11 mouse cellular contexts compared by ENCODE assay signal in the genomic region with DNA sequence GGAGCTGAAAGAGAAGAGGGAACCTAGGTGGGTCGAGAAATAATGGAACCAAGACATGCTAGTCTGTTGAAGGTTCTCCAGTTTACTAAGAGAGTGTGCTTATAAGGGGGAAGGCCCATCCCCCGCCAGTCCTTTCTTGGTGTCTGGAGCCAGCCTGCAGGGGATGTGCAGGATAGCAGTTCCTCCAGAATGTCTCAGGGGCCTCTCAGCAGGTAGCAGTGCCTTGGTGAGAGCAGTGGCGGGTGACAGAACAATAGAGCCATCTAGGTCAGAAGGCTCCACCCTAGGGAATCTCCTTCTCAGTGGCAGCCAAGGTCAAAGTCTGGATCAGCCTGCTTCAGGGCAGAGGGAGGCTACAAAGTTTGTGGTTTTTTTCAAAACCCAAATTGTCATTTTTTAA. TPM values are rescaled to one million over a fixed set of nuclear protein-coding genes. Genes with fewer than 3 reads are reported as not detected.
DNase-seq lines count a peak whose midpoint lies in the region; ATAC-seq and TF ChIP-seq lines count a peak whose summit lies in the region.
"Had no signal": no experiment of that assay in that cellular context is flagged by ENCODE, and none has a peak within 500 bp of the region (broad histone marks: within the 10 kb centered on the region; RNA-seq: fewer than 3 reads in every experiment).

No protein-coding gene starts in this region.

- no peaks in the 10 kb centered on the region; the same call in 1 of the 2 replicates for H3K9me3 ChIP-seq in forebrain, embryonic 10.5 days
- H3K9me3 ChIP-seq in forebrain, embryonic 13.5 days (replicated peaks) = no peaks in the 10 kb centered on the region; the same call in 1 of the 2 replicates
- H3K9me3 ChIP-seq: liver, embryonic 15.5 days; midbrain, embryonic 12.5 days; neural tube, embryonic 15.5 days had no signal

- peaks cover 9% of the 10 kb centered on the region for H3K4me1 ChIP-seq in forebrain, embryonic 10.5 days
- peaks cover 7% of the 10 kb centered on the region; the same call in 1 of the 2 replicates for H3K4me1 ChIP-seq in forebrain, embryonic 13.5 days
- H3K4me1 ChIP-seq in thymus, adult 2 months (replicated peaks; ENCODE audit: control insufficient read depth, insufficient read depth, low read length) = peaks cover 11% of the 10 kb centered on the region

- DNase-seq in forebrain, embryonic 10.5 days (ENCODE audit: extremely low spot score, low spot score) = no peak
- peak; percentile 22 for DNase-seq in thymus, adult 2 months
- DNase-seq in thymus, adult 18-20 months = no peak
- peak; percentile 30 for DNase-seq in kidney, postnatal 14 days
- DNase-seq in left cerebral cortex, postnatal 36 days (ENCODE audit: low spot score in 2 of 2) = no peak
- no peak for DNase-seq in ovary, postnatal 14 days (ENCODE audit: low spot score)
- DNase-seq in layer of hippocampus, postnatal 10 days (ENCODE audit: low spot score in 2 of 2) = no peak

- no peak for TF ChIP-seq POLR2A in thymus, adult 2 months (IDR thresholded peaks at IDR 0.05; ENCODE audit: control insufficient read depth, extremely low read depth, insufficient read depth, low read length, poor library complexity)

- H3K36me3 ChIP-seq in forebrain, embryonic 10.5 days (replicated peaks) = peaks cover 12% of the 10 kb centered on the region
- H3K36me3 ChIP-seq in forebrain, embryonic 13.5 days (ENCODE audit: poor library complexity, severe bottlenecking) = no peaks in the 10 kb centered on the region; the same call in 1 of the 2 replicates
- H3K36me3 ChIP-seq in thymus, adult 2 months (ENCODE audit: control insufficient read depth, insufficient read depth, low read length) = no peaks in the 10 kb centered on the region
- H3K36me3 ChIP-seq: liver, embryonic 15.5 days; midbrain, embryonic 12.5 days; neural tube, embryonic 15.5 days had no signal

- no peak for ATAC-seq in forebrain, embryonic 13.5 days

- TF ChIP-seq CTCF in thymus, adult 2 months (IDR thresholded peaks at IDR 0.05; ENCODE audit: borderline replicate concordance, control insufficient read depth, extremely low read depth, insufficient read depth, low read length, poor library complexity) = no peak

- 38% methylated on average over 3 of the region's 3 CpGs for WGBS in forebrain, embryonic 10.5 days
- 54% methylated on average over 3 of the region's 3 CpGs for WGBS in forebrain, embryonic 13.5 days
- 66% methylated on average over 3 of the region's 3 CpGs for WGBS in thymus, adult 2 months

- no peak overlapping the region for H3K4me3 ChIP-seq in forebrain, embryonic 10.5 days
- no peak overlapping the region for H3K4me3 ChIP-seq in forebrain, embryonic 13.5 days
- no peak overlapping the region for H3K4me3 ChIP-seq in thymus, adult 2 months (ENCODE audit: control insufficient read depth, insufficient read depth, low read length)
- H3K4me3 ChIP-seq: liver, embryonic 15.5 days; midbrain, embryonic 12.5 days; neural tube, embryonic 15.5 days had no signal

- H3K27ac ChIP-seq in forebrain, embryonic 10.5 days = peak overlapping the region; percentile 48; the same call in 1 of the 2 replicates
- no peak overlapping the region for H3K27ac ChIP-seq in forebrain, embryonic 13.5 days
- H3K27ac ChIP-seq in thymus, adult 2 months (ENCODE audit: control insufficient read depth, insufficient read depth, low read length) = no peak overlapping the region
- H3K27ac ChIP-seq: liver, embryonic 15.5 days; midbrain, embryonic 12.5 days; neural tube, embryonic 15.5 days had no signal

- no peak overlapping the region for H3K9ac ChIP-seq in forebrain, embryonic 13.5 days
- H3K9ac ChIP-seq: liver, embryonic 15.5 days; midbrain, embryonic 12.5 days; neural tube, embryonic 15.5 days had no signal

- H3K27me3 ChIP-seq in forebrain, embryonic 10.5 days (ENCODE audit: poor library complexity, severe bottlenecking) = no peaks in the 10 kb centered on the region
- H3K27me3 ChIP-seq in forebrain, embryonic 13.5 days = no peaks in the 10 kb centered on the region
- H3K27me3 ChIP-seq in thymus, adult 2 months (ENCODE audit: control insufficient read depth, insufficient read depth, low read length) = no peaks in the 10 kb centered on the region
- H3K27me3 ChIP-seq: liver, embryonic 15.5 days; midbrain, embryonic 12.5 days; neural tube, embryonic 15.5 days had no signal

- intact Hi-C loops in left cerebral cortex, postnatal 36 days (cut with DNase I) = no loop called here

- H3K4me2 ChIP-seq in forebrain, embryonic 13.5 days = no peak overlapping the region
- H3K4me2 ChIP-seq: liver, embryonic 15.5 days; midbrain, embryonic 12.5 days; neural tube, embryonic 15.5 days had no signal

RNA-seq across cellular contexts. Expression of a gene that starts 45.3 kb away (rescaled TPM):
- 24.9 and 30.7 TPM in 2 replicates for polyA plus RNA-seq in forebrain, embryonic 10.5 days (2016; fragmentation: Nextera tagmentation; extraction: Ambion mirVana)
- polyA plus RNA-seq in forebrain, embryonic 13.5 days (2015; fragmentation: Nextera tagmentation; extraction: Ambion mirVana) = 18.0 and 22.8 TPM in 2 replicates
- 53.2 and 67.3 TPM in 2 replicates for polyA plus RNA-seq in thymus, adult 2 months (2012; rRNA removed)
- 100 to 1,000 TPM; 133 to 136 TPM for total RNA-seq in left cerebral cortex, postnatal 36 days (2021)
- 100 to 1,000 TPM; 103 to 111 TPM for total RNA-seq in layer of hippocampus, postnatal 10 days (2021)

Comparison
In these comparisons a context has a peak if more than half of its experiments do, and no peak if none do; other contexts are left out.
1. DNase-seq: peak in thymus, adult 2 months (single experiment) and kidney, postnatal 14 days (single experiment); none in forebrain, embryonic 10.5 days (single experiment), thymus, adult 18-20 months (0 of 2), left cerebral cortex, postnatal 36 days (0 of 2), ovary, postnatal 14 days (single experiment) and layer of hippocampus, postnatal 10 days (0 of 2).